Mouse (Mus musculus) ES-E14 (cell line): ENCODE measurements around the gene Podn. TPM values are rescaled to one million over a fixed set of nuclear protein-coding genes. Genes with fewer than 3 reads are reported as not detected.
A peak's percentile ranks its signal among the peaks of the same experiment; 100 is the strongest.

ENCODE experiments used
- DNase-seq: peaks from one replicate; pipeline ENCODE4 v3.0.0-alpha.2; 2013; ENCODE audit warnings: low read depth, low spot score
- H3K27ac ChIP-seq: 2 replicates; pipeline ENCODE4 v1.5.1; 2012; ENCODE audit warnings: low read depth, mild to moderate bottlenecking, low read length, moderate library complexity, mixed read lengths; ENCODE audit not compliant: poor library complexity, insufficient read depth, severe bottlenecking
- H3K36me3 ChIP-seq: 2 replicates; pipeline ENCODE4 v1.6.1; 2012; ENCODE audit warnings: mild to moderate bottlenecking, low read length, moderate library complexity, mixed read lengths; ENCODE audit not compliant: control insufficient read depth, poor library complexity, insufficient read depth, severe bottlenecking
- H3K4me1 ChIP-seq, 2 experiments: fragments of 150-350 bp in 1 of 2; sonication (generic) in 1 of 2; 2 replicates each; pipeline ENCODE4 v1.6.1; 2012; ENCODE audit warnings: low read length in 2 of 2, mild to moderate bottlenecking in 1 of 2, mixed read lengths in 1 of 2; ENCODE audit not compliant: control insufficient read depth in 2 of 2, insufficient read depth in 2 of 2, poor library complexity in 1 of 2
- H3K4me3 ChIP-seq, 2 experiments: fragments of 150-350 bp in 1 of 2; sonication (generic) in 1 of 2; 2 replicates each; pipeline ENCODE4 v1.5.1; 2012; ENCODE audit warnings: low read length in 2 of 2, low read depth in 1 of 2, mild to moderate bottlenecking in 1 of 2, mixed read lengths in 1 of 2; ENCODE audit not compliant: insufficient read depth in 1 of 2, poor library complexity in 1 of 2, severe bottlenecking in 1 of 2
- H3K9ac ChIP-seq: 2 replicates; pipeline ENCODE4 v1.6.1; 2012; ENCODE audit warnings: low read depth, mild to moderate bottlenecking, low read length, mixed read lengths; ENCODE audit not compliant: poor library complexity, insufficient read depth, severe bottlenecking
- H3K9me3 ChIP-seq: fragments of 150-350 bp; sonication (generic); 2 replicates; pipeline ENCODE4 v1.6.1; 2012; ENCODE audit warnings: low read depth, mild to moderate bottlenecking, low read length; ENCODE audit not compliant: control insufficient read depth, insufficient read depth
- CHD2 ChIP-seq: IDR thresholded peaks from 2 replicates; pipeline ENCODE4 v1.6.1; 2014; ENCODE audit warnings: mild to moderate bottlenecking, low read depth, low read length, inconsistent platforms
- HCFC1 ChIP-seq: IDR thresholded peaks from 2 replicates; pipeline ENCODE4 v1.6.1; 2012; ENCODE audit warnings: low read length, inconsistent platforms, borderline replicate concordance; ENCODE audit not compliant: insufficient read depth
- MAFK ChIP-seq: IDR thresholded peaks from 2 replicates; pipeline ENCODE4 v1.6.1; 2014; ENCODE audit warnings: mild to moderate bottlenecking, low read depth, low read length, inconsistent platforms; ENCODE audit not compliant: insufficient read depth
- ZC3H11A ChIP-seq: IDR thresholded peaks from 2 replicates; pipeline ENCODE4 v1.6.1; 2012; ENCODE audit warnings: low read depth, mild to moderate bottlenecking, inconsistent platforms, low read length, borderline replicate concordance
- ZNF384 ChIP-seq: IDR thresholded peaks from 2 replicates; pipeline ENCODE4 v1.6.1; 2012; ENCODE audit warnings: low read depth, low read length, inconsistent platforms
- in situ Hi-C, 2 experiments: fragments of 600-800 bp; cut with MboI; formaldehyde crosslinking; loops; one replicate each; pipeline ENCODE4 v1.15.1; 2025; ENCODE audit warnings: low sequenced_read_pairs in 2 of 2, inconsistent platforms in 1 of 2; ENCODE audit not compliant: unreplicated experiment in 2 of 2
- total RNA-seq: library from RNA; depleted of rRNA; stranded (reverse); fragments of 300-350 nt; gene quantifications from 2 replicates; pipeline ENCODE4 v1.2.3, GENCODE M21; 2012

The Podn gene
- total RNA-seq, 1 experiment = 1.0 TPM

GRCm38 (mm10) chr4:108077224-108077955 lies 18.9 kb downstream of the Podn start:
- in situ Hi-C loops = no loop called here
- TF ChIP-seq MAFK (no peak), HCFC1 (no peak), CHD2 (no peak), ZC3H11A (no peak), ZNF384 (no peak)

GRCm38 (mm10) chr4:108074204-108074823 lies 21.9 kb downstream of the Podn start:
- DNase-seq = no peak
- Histone ChIP-seq H3K4me3 (no peak overlapping the region), H3K9ac (no peak overlapping the region), H3K36me3 (peaks cover 3% of the 10 kb centered on the region; the same call in 1 of the 2 replicates), H3K4me1 (no peaks in the 10 kb centered on the region), H3K27ac (no peak overlapping the region), H3K9me3 (no peaks in the 10 kb centered on the region)
- TF ChIP-seq MAFK = no peak
- TF ChIP-seq ZNF384 = no peak
- no peak for TF ChIP-seq HCFC1
- no peak for TF ChIP-seq ZC3H11A
- TF ChIP-seq CHD2 = no peak
- in situ Hi-C loops = no loop called here

More at GRCm38 (mm10) chr4:108077224-108077955, 18.9 kb downstream of the Podn start:
- no peak overlapping the region for H3K4me3 ChIP-seq
- H3K36me3 ChIP-seq = peaks cover 3% of the 10 kb centered on the region; the same call in 1 of the 2 replicates
- DNase-seq = no peak
- H3K9me3 ChIP-seq = no peaks in the 10 kb centered on the region
- H3K9ac ChIP-seq = no peak overlapping the region
- peaks cover 2 to 4% of the 10 kb centered on the region in 2 experiments; a peak in 1 of 4 replicates for H3K4me1 ChIP-seq
- H3K27ac ChIP-seq = no peak overlapping the region

DNA sequence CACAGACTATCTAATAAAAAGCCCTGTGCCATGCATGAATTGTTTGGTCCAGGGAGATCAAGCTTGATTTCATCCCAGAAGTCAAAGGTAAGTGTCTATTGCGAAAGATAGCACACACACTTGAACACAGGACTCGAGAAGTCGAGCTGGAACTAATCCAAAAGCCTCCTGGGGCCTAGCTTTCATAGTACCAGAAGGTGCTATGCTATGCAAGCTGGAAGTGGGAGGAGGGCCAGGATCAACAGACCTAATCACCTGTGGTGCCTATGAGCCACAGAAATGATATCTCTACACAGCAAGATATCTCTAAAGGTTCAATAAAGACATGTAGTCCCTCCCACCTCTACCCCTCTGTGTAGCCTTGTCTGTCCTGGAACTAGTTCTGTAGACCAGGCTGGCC lies 24.2 kb downstream of the Podn start:
- no peak for DNase-seq
- Histone ChIP-seq H3K36me3 (no peaks in the 10 kb centered on the region), H3K9ac (peak overlapping the region; percentile 32; the same call in 1 of the 2 replicates), H3K27ac (no peak overlapping the region), H3K4me3 (no peak overlapping the region), H3K9me3 (no peaks in the 10 kb centered on the region), H3K4me1 (no peaks in the 10 kb centered on the region)
- in situ Hi-C loops = no loop called here
- TF ChIP-seq ZC3H11A = no peak
- no peak for TF ChIP-seq CHD2
- TF ChIP-seq HCFC1 = no peak
- no peak for TF ChIP-seq MAFK
- no peak for TF ChIP-seq ZNF384

DNA sequence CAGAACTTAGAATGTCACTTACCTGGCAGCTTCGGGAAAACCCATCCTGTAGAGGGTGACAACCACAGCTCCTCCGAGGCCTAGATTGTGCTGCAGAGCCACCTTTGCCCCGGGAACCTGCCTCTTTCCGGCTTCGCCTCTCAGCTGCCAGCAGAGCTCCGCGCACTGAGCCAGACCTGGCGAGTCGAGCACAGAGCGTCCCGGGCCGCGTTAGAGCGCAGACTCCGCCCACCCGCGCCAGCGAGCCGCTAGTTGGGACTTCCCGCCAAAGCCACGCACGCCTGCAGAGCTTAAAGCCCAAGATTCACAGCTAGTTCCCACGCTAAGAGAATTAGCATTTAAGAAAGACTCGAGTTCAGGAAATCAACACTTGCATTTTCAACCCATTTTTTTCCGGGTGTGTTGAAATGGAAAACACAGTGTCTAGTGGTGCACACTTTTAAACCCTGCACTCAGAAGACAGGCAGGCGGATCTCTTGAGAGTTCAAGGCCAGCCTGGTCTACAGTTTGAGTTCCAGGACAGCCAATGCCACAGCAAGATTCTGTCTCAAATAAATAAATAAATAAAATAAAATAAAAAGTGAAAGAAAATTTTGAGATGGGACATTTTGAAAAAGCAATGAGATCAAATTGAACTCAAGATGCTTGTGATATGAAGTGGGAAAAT lies 24.9 kb downstream of the Podn start:
- Histone ChIP-seq H3K4me3 (peak overlapping the region; percentile 61 to 81), H3K4me1 (no peaks in the 10 kb centered on the region), H3K36me3 (no peaks in the 10 kb centered on the region), H3K27ac (no peak overlapping the region), H3K9ac (peak overlapping the region; percentile 76; the same call in 1 of the 2 replicates), H3K9me3 (no peaks in the 10 kb centered on the region)
- TF ChIP-seq ZC3H11A = no peak
- no peak for TF ChIP-seq CHD2
- TF ChIP-seq HCFC1 = peak; percentile 81; the same call in 1 of the 2 replicates
- no peak for TF ChIP-seq ZNF384
- TF ChIP-seq MAFK = no peak
- in situ Hi-C loops = no loop called here
- peak; percentile 83 for DNase-seq
